Mouse (Mus musculus): Measurements from ENCODE around the gene Ykt6.

Ykt6 gene

GRCm38 (mm10) chr11:5945096-5945495 lies 10.4 kb upstream of the Ykt6 start:
- in situ Hi-C loops (cut with MboI; ENCODE audit: unreplicated experiment in 2 of 2) = no loop called here

- in situ Hi-C loops (cut with MboI; ENCODE audit: unreplicated experiment in 2 of 2) = no loop called here
Observed at GRCm38 (mm10) chr11:5947796-5948195, 7.7 kb upstream of the Ykt6 start.

GRCm38 (mm10) chr11:5948546-5949250 lies 6.8 kb upstream of the Ykt6 start:
- in situ Hi-C loops (cut with MboI; ENCODE audit: unreplicated experiment in 2 of 2) = no loop called here

- in situ Hi-C loops (cut with MboI; ENCODE audit: unreplicated experiment in 2 of 2) = loop anchor here in 1 of 2 experiments (10.0 kb wide), 1 partner anchor 465 kb away; no protein-coding TSS in a partner anchor
Observed at GRCm38 (mm10) chr11:5949586-5950352, 5.7 kb upstream of the Ykt6 start, which contains the start of gene Gck. Gene Gck (minus strand): TSS chr11:5950081.

- in situ Hi-C loops (cut with MboI; ENCODE audit: unreplicated experiment in 2 of 2) = loop anchor here in 1 of 2 experiments (10.0 kb wide), 1 partner anchor 468 kb away; no protein-coding TSS in a partner anchor
Observed at GRCm38 (mm10) chr11:5952501-5952900, 3.0 kb upstream of the Ykt6 start.

- in situ Hi-C loops (cut with MboI; ENCODE audit: unreplicated experiment in 2 of 2) = loop anchor here in 1 of 2 experiments (10.0 kb wide), 1 partner anchor 468 kb away; no protein-coding TSS in a partner anchor
Observed at GRCm38 (mm10) chr11:5953130-5953765, 2.2 kb upstream of the Ykt6 start.

- in situ Hi-C loops (cut with MboI; ENCODE audit: unreplicated experiment in 2 of 2) = loop anchor here in 1 of 2 experiments (10.0 kb wide), 1 partner anchor 470 kb away; no protein-coding TSS in a partner anchor
Observed at GRCm38 (mm10) chr11:5954435-5954834, 1.1 kb upstream of the Ykt6 start.

GRCm38 (mm10) chr11:5954965-5955504 lies 458 bp upstream of the Ykt6 start:
- in situ Hi-C loops (cut with MboI; ENCODE audit: unreplicated experiment in 2 of 2) = loop anchor here in 1 of 2 experiments (10.0 kb wide), 1 partner anchor 470 kb away; no protein-coding TSS in a partner anchor

- in situ Hi-C loops (cut with MboI; ENCODE audit: unreplicated experiment in 2 of 2) = no loop called here
Observed at GRCm38 (mm10) chr11:5960051-5960450, 4.6 kb downstream of the Ykt6 start.

- in situ Hi-C loops (cut with MboI; ENCODE audit: unreplicated experiment in 2 of 2) = no loop called here
Observed at GRCm38 (mm10) chr11:5965865-5966264, 10.4 kb downstream of the Ykt6 start.

- in situ Hi-C loops (cut with MboI; ENCODE audit: unreplicated experiment in 2 of 2) = no loop called here
Observed at GRCm38 (mm10) chr11:5966751-5967150, 11.3 kb downstream of the Ykt6 start.

- in situ Hi-C loops (cut with MboI; ENCODE audit: unreplicated experiment in 2 of 2) = no loop called here
Observed at GRCm38 (mm10) chr11:5968223-5968622, 12.7 kb downstream of the Ykt6 start.

GRCm38 (mm10) chr11:5971202-5971601 lies 15.7 kb downstream of the Ykt6 start:
- in situ Hi-C loops (cut with MboI; ENCODE audit: unreplicated experiment in 2 of 2) = no loop called here

- in situ Hi-C loops (cut with MboI; ENCODE audit: unreplicated experiment in 2 of 2) = no loop called here
Observed at GRCm38 (mm10) chr11:5973151-5973550, 17.7 kb downstream of the Ykt6 start.

GRCm38 (mm10) chr11:5974053-5974452 lies 18.6 kb downstream of the Ykt6 start:
- in situ Hi-C loops (cut with MboI; ENCODE audit: unreplicated experiment in 2 of 2) = no loop called here

- in situ Hi-C loops (cut with MboI; ENCODE audit: unreplicated experiment in 2 of 2) = loop anchor here (25.0 kb wide), 2 partner anchors 662 to 787 kb away; partner anchors contain the start of genes Tbrg4 (in 2 of the 2) and Wap (in 2 of the 2)
Observed at GRCm38 (mm10) chr11:5975068-5975467, 19.6 kb downstream of the Ykt6 start.

- in situ Hi-C loops (cut with MboI; ENCODE audit: unreplicated experiment in 2 of 2) = loop anchor here (25.0 kb wide), 2 partner anchors 661 to 786 kb away; partner anchors contain the start of genes Tbrg4 (in 2 of the 2) and Wap (in 2 of the 2)
Observed at GRCm38 (mm10) chr11:5976106-5976505, 20.6 kb downstream of the Ykt6 start.

- in situ Hi-C loops (cut with MboI; ENCODE audit: unreplicated experiment in 2 of 2) = loop anchor here (25.0 kb wide), 2 partner anchors 658 to 783 kb away; partner anchors contain the start of genes Tbrg4 (in 2 of the 2) and Wap (in 2 of the 2)
Observed at GRCm38 (mm10) chr11:5979088-5979487, 23.6 kb downstream of the Ykt6 start.

GRCm38 (mm10) chr11:5980108-5980507 lies 24.6 kb downstream of the Ykt6 start:
- in situ Hi-C loops (cut with MboI; ENCODE audit: unreplicated experiment in 2 of 2) = loop anchor here (25.0 kb wide), 2 partner anchors 657 to 782 kb away; partner anchors contain the start of genes Tbrg4 (in 2 of the 2) and Wap (in 2 of the 2)

GRCm38 (mm10) chr11:5980561-5980960 lies 25.1 kb downstream of the Ykt6 start:
- in situ Hi-C loops (cut with MboI; ENCODE audit: unreplicated experiment in 2 of 2) = loop anchor here (25.0 kb wide), 2 partner anchors 657 to 782 kb away; partner anchors contain the start of genes Tbrg4 (in 2 of the 2) and Wap (in 2 of the 2)
